Mouse (Mus musculus) midbrain, embryonic 15.5 days (tissue): ENCODE data around the gene Rassf2. TPM values are rescaled to one million over a fixed set of nuclear protein-coding genes. Genes with fewer than 3 reads are reported as not detected.

Source experiments
- ATAC-seq: fragments of 200-750 bp; cut with Nextera tagmentation; replicated peaks from 2 replicates; pipeline ENCODE4 v1.8.0; 2017; ENCODE audit warnings: moderate TSS enrichment
- H3K27ac ChIP-seq: fragments of 300-500 bp; sonication (generic); 2 replicates; pipeline ENCODE4 v1.5.1; 2015; ENCODE audit warnings: mild to moderate bottlenecking, inconsistent platforms
- H3K27me3 ChIP-seq: fragments of 300-500 bp; sonication (generic); replicated peaks from 2 replicates; pipeline ENCODE4 v1.6.1; 2015; ENCODE audit warnings: inconsistent platforms
- H3K36me3 ChIP-seq: fragments of 300-500 bp; sonication (generic); replicated peaks from 2 replicates; pipeline ENCODE4 v1.6.1; 2015; ENCODE audit warnings: inconsistent platforms
- H3K4me1 ChIP-seq: fragments of 300-500 bp; sonication (generic); 2 replicates; pipeline ENCODE4 v1.6.1; 2015; ENCODE audit warnings: inconsistent platforms
- H3K4me2 ChIP-seq: fragments of 300-500 bp; sonication (generic); 2 replicates; pipeline ENCODE4 v1.6.1; 2015; ENCODE audit warnings: inconsistent platforms, mild to moderate bottlenecking, moderate library complexity
- H3K4me3 ChIP-seq: fragments of 300-500 bp; sonication (generic); 2 replicates; pipeline ENCODE4 v1.5.1; 2015; ENCODE audit warnings: mild to moderate bottlenecking, inconsistent platforms
- H3K9ac ChIP-seq: fragments of 300-500 bp; sonication (generic); 2 replicates; pipeline ENCODE4 v1.6.1; 2015; ENCODE audit warnings: mild to moderate bottlenecking, inconsistent platforms
- H3K9me3 ChIP-seq: fragments of 300-500 bp; sonication (generic); 2 replicates; pipeline ENCODE4 v1.6.1; 2016; ENCODE audit warnings: inconsistent platforms
- WGBS: fragments of 180-500 bp; shearing (Covaris S2); methylation state at CpG from one replicate; pipeline ENCODE4 v1.1.7; 2015; ENCODE audit warnings: mixed read lengths; 5-methylcytosine and 5-hydroxymethylcytosine counted together
- polyA plus RNA-seq: library from polyadenylated mRNA; unstranded; fragments of >200 nt; fragmentation: Nextera tagmentation; extraction: Ambion mirVana; gene quantifications from 2 replicates; pipeline ENCODE4 v1.2.1, GENCODE M21; 2015

Rassf2 gene
- polyA plus RNA-seq = 27.7 and 29.4 TPM in 2 replicates

GRCm38 (mm10) chr2:132029646-132030417 lies at the start of gene Rassf2:
Gene Rassf2 (minus strand): TSS chr2:132030258.
- Histone ChIP-seq H3K9me3 (no peaks in the 10 kb centered on the region), H3K36me3 (no peaks in the 10 kb centered on the region), H3K4me2 (peak within 1 kb of the TSS; percentile 92), H3K27me3 (no peaks in the 10 kb centered on the region), H3K27ac (peak within 1 kb of the TSS; percentile 81), H3K4me1 (peaks cover 39% of the 10 kb centered on the region), H3K9ac (peak within 1 kb of the TSS; percentile 47), H3K4me3 (peak within 1 kb of the TSS; percentile 64)
- peak; percentile 89 for ATAC-seq
- WGBS = under 1% methylated on average over 44 of the region's 48 CpGs

- Histone ChIP-seq H3K27ac (no peak overlapping the region), H3K9ac (no peak overlapping the region), H3K4me1 (no peaks in the 10 kb centered on the region), H3K4me2 (no peak overlapping the region), H3K36me3 (peaks cover 21% of the 10 kb centered on the region; the same call in 1 of the 2 replicates), H3K9me3 (no peaks in the 10 kb centered on the region), H3K27me3 (no peaks in the 10 kb centered on the region), H3K4me3 (no peak overlapping the region)
- 89% methylated on average over 5 of the region's 5 CpGs for WGBS
- ATAC-seq = no peak
Observed at GRCm38 (mm10) chr2:132079139-132079538, 49.1 kb upstream of the Rassf2 start.

GRCm38 (mm10) chr2:132073052-132073451 lies 43.0 kb upstream of the Rassf2 start:
- H3K4me3 ChIP-seq = no peak overlapping the region
- H3K27me3 ChIP-seq = no peaks in the 10 kb centered on the region
- H3K27ac ChIP-seq = no peak overlapping the region
- H3K4me2 ChIP-seq = no peak overlapping the region
- no peaks in the 10 kb centered on the region for H3K9me3 ChIP-seq
- no peak for ATAC-seq
- peaks cover 20% of the 10 kb centered on the region; the same call in 1 of the 2 replicates for H3K36me3 ChIP-seq
- WGBS = 66% methylated on average over 3 of the region's 3 CpGs
- H3K4me1 ChIP-seq = no peaks in the 10 kb centered on the region
- H3K9ac ChIP-seq = no peak overlapping the region

GRCm38 (mm10) chr2:132069985-132070735 lies 40.1 kb upstream of the Rassf2 start:
- Histone ChIP-seq H3K4me2 (no peak overlapping the region), H3K9me3 (no peaks in the 10 kb centered on the region), H3K36me3 (peaks cover 14% of the 10 kb centered on the region; the same call in 1 of the 2 replicates), H3K9ac (no peak overlapping the region), H3K27me3 (no peaks in the 10 kb centered on the region), H3K4me3 (no peak overlapping the region), H3K4me1 (no peaks in the 10 kb centered on the region), H3K27ac (no peak overlapping the region)
- WGBS = 92% methylated on average over 10 of the region's 10 CpGs
- ATAC-seq = no peak

- Histone ChIP-seq H3K27ac (no peak overlapping the region), H3K4me2 (no peak overlapping the region), H3K4me1 (no peaks in the 10 kb centered on the region), H3K36me3 (peaks cover 5% of the 10 kb centered on the region; the same call in 1 of the 2 replicates), H3K27me3 (no peaks in the 10 kb centered on the region), H3K9me3 (no peaks in the 10 kb centered on the region), H3K4me3 (no peak overlapping the region), H3K9ac (no peak overlapping the region)
- ATAC-seq = no peak
- 81% methylated on average over 11 of the region's 11 CpGs for WGBS
Observed at GRCm38 (mm10) chr2:132064185-132064831, 34.2 kb upstream of the Rassf2 start.

- Histone ChIP-seq H3K9ac (no peak overlapping the region), H3K27ac (no peak overlapping the region), H3K4me2 (no peak overlapping the region), H3K9me3 (no peaks in the 10 kb centered on the region), H3K27me3 (no peaks in the 10 kb centered on the region), H3K4me1 (no peaks in the 10 kb centered on the region), H3K4me3 (no peak overlapping the region), H3K36me3 (peaks cover 5% of the 10 kb centered on the region; the same call in 1 of the 2 replicates)
- no peak for ATAC-seq
- 82% methylated on average over 3 of the region's 3 CpGs for WGBS
Observed at GRCm38 (mm10) chr2:132063776-132064175, 33.7 kb upstream of the Rassf2 start.

GRCm38 (mm10) chr2:132061884-132062283 lies 31.8 kb upstream of the Rassf2 start:
- H3K9ac ChIP-seq = no peak overlapping the region
- H3K36me3 ChIP-seq = peaks cover 18% of the 10 kb centered on the region; the same call in 1 of the 2 replicates
- H3K27me3 ChIP-seq = no peaks in the 10 kb centered on the region
- H3K4me3 ChIP-seq = no peak overlapping the region
- H3K4me1 ChIP-seq = no peaks in the 10 kb centered on the region
- no peak overlapping the region for H3K27ac ChIP-seq
- WGBS = 95% methylated on average over 11 of the region's 11 CpGs
- ATAC-seq = no peak
- H3K9me3 ChIP-seq = no peaks in the 10 kb centered on the region
- H3K4me2 ChIP-seq = no peak overlapping the region

- Histone ChIP-seq H3K4me3 (no peak overlapping the region), H3K4me1 (no peaks in the 10 kb centered on the region), H3K27me3 (no peaks in the 10 kb centered on the region), H3K4me2 (no peak overlapping the region), H3K36me3 (peaks cover 32% of the 10 kb centered on the region), H3K27ac (no peak overlapping the region), H3K9me3 (no peaks in the 10 kb centered on the region), H3K9ac (no peak overlapping the region)
- no peak for ATAC-seq
- WGBS = 89% methylated on average over 8 of the region's 8 CpGs
Observed at GRCm38 (mm10) chr2:132059919-132060318, 29.9 kb upstream of the Rassf2 start.

GRCm38 (mm10) chr2:132055349-132055753 lies 25.3 kb upstream of the Rassf2 start:
- no peak for ATAC-seq
- Histone ChIP-seq H3K9me3 (no peaks in the 10 kb centered on the region), H3K27ac (no peak overlapping the region), H3K4me1 (no peaks in the 10 kb centered on the region), H3K36me3 (peaks cover 27% of the 10 kb centered on the region), H3K9ac (no peak overlapping the region), H3K4me2 (no peak overlapping the region), H3K4me3 (no peak overlapping the region), H3K27me3 (no peaks in the 10 kb centered on the region)
- WGBS = 90% methylated on average over 8 of the region's 8 CpGs

GRCm38 (mm10) chr2:132053824-132054223 lies 23.8 kb upstream of the Rassf2 start:
- 93% methylated on average over 4 of the region's 4 CpGs for WGBS
- Histone ChIP-seq H3K4me2 (no peak overlapping the region), H3K36me3 (peaks cover 27% of the 10 kb centered on the region), H3K27ac (no peak overlapping the region), H3K9ac (no peak overlapping the region), H3K9me3 (no peaks in the 10 kb centered on the region), H3K27me3 (no peaks in the 10 kb centered on the region), H3K4me3 (no peak overlapping the region), H3K4me1 (no peaks in the 10 kb centered on the region)
- ATAC-seq = no peak

- H3K4me1 ChIP-seq = no peaks in the 10 kb centered on the region
- H3K27me3 ChIP-seq = no peaks in the 10 kb centered on the region
- no peak overlapping the region for H3K9ac ChIP-seq
- H3K9me3 ChIP-seq = no peaks in the 10 kb centered on the region
- no peak overlapping the region for H3K4me3 ChIP-seq
- 83% methylated on average over 5 of the region's 5 CpGs for WGBS
- no peak overlapping the region for H3K27ac ChIP-seq
- ATAC-seq = no peak
- H3K36me3 ChIP-seq = peaks cover 14% of the 10 kb centered on the region
- H3K4me2 ChIP-seq = no peak overlapping the region
Observed at GRCm38 (mm10) chr2:132051798-132052197, 21.7 kb upstream of the Rassf2 start.

- Histone ChIP-seq H3K36me3 (no peaks in the 10 kb centered on the region; the same call in 1 of the 2 replicates), H3K27ac (no peak overlapping the region), H3K4me2 (no peak overlapping the region), H3K9me3 (no peaks in the 10 kb centered on the region), H3K27me3 (no peaks in the 10 kb centered on the region), H3K9ac (no peak overlapping the region), H3K4me3 (no peak overlapping the region), H3K4me1 (no peaks in the 10 kb centered on the region)
- WGBS = 52% methylated on average over 3 of the region's 3 CpGs
- ATAC-seq = no peak
Observed at GRCm38 (mm10) chr2:132049921-132050320, 19.9 kb upstream of the Rassf2 start.
